Comparison of ENCODE assay signal across 8 mouse cellular contexts in the genomic region with DNA sequence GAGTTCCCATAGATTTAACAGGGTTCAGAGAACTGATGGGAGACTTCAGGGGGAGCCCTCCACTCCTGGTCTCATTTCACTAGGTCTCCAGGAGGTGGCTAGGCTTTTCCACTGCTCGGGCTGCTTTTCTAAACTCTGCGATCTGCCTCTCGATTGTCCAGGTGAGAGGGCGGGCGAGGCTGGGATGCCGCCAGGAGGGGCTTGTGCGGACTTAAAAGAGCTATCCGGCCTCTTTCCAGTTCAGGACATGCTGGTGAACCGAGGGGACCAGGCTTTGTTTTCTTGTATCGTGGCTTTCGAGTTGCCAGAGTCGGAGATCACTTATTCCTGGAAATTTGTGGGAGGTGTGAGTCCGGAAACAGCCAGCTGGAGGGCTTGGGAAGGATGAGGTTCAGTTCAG. TPM values are rescaled to one million over a fixed set of nuclear protein-coding genes. Genes with fewer than 3 reads are reported as not detected.
DNase-seq lines count a peak whose midpoint lies in the region; ATAC-seq and TF ChIP-seq lines count a peak whose summit lies in the region.
"Had no signal": no experiment of that assay in that cellular context is flagged by ENCODE, and none has a peak within 500 bp of the region (broad histone marks: within the 10 kb centered on the region; RNA-seq: fewer than 3 reads in every experiment).

No protein-coding gene starts in this region.

- 9% methylated on average over 13 of the region's 13 CpGs for WGBS in forebrain, embryonic 16.5 days
- 9% methylated on average over 13 of the region's 13 CpGs for WGBS in limb, embryonic 14.5 days
- 9% methylated on average over 13 of the region's 13 CpGs for WGBS in neural tube, embryonic 15.5 days

- ATAC-seq in forebrain, embryonic 16.5 days, result no peak
- ATAC-seq in limb, embryonic 14.5 days (ENCODE audit: low FRiP score, low read depth), result no peak
- ATAC-seq in neural tube, embryonic 15.5 days (ENCODE audit: low FRiP score), result peak; percentile 1; the same call in 1 of the 2 replicates
- no peak for ATAC-seq in megakaryocyte progenitor cell, adult 5-6 weeks (replicated peaks; ENCODE audit: poor library complexity)

- peak overlapping the region; percentile 62 for H3K9ac ChIP-seq in forebrain, embryonic 16.5 days (replicated peaks; ENCODE audit: low read depth, low read length)
- peak overlapping the region; percentile 38; the same call in 1 of the 2 replicates for H3K9ac ChIP-seq in limb, embryonic 14.5 days (ENCODE audit: low read depth, low read length, severe bottlenecking)
- H3K9ac ChIP-seq in neural tube, embryonic 15.5 days (replicated peaks), result peak overlapping the region; percentile 63

- no peak for TF ChIP-seq POLR2A in limb, embryonic 14.5 days (IDR thresholded peaks at IDR 0.05; ENCODE audit: borderline replicate concordance, extremely low read depth, insufficient read depth, insufficient read length)

- no peaks in the 10 kb centered on the region for H3K9me3 ChIP-seq in forebrain, embryonic 16.5 days (ENCODE audit: control insufficient read depth, low read length)
- no peaks in the 10 kb centered on the region for H3K9me3 ChIP-seq in limb, embryonic 14.5 days (ENCODE audit: control insufficient read depth, low read length)
- no peaks in the 10 kb centered on the region for H3K9me3 ChIP-seq in neural tube, embryonic 15.5 days (replicated peaks)

- peak overlapping the region; percentile 77 for H3K27ac ChIP-seq in forebrain, embryonic 16.5 days (ENCODE audit: low read length)
- H3K27ac ChIP-seq in limb, embryonic 14.5 days (replicated peaks; ENCODE audit: low read depth, low read length), result peak overlapping the region; percentile 75
- H3K27ac ChIP-seq in neural tube, embryonic 15.5 days (replicated peaks), result peak overlapping the region; percentile 88

- DNase-seq in ovary, postnatal 10 days (ENCODE audit: low spot score), result peak; percentile 21
- DNase-seq in ovary, adult 18-20 months (ENCODE audit: low spot score), result no peak
- peak; percentile 51 to 57 for DNase-seq in cerebellum, postnatal 14 days
- no peak for DNase-seq in limb, embryonic 14.5 days (ENCODE audit: low spot score)

- H3K4me3 ChIP-seq in forebrain, embryonic 16.5 days (replicated peaks; ENCODE audit: low read length), result peak overlapping the region; percentile 52
- H3K4me3 ChIP-seq in limb, embryonic 14.5 days (replicated peaks; ENCODE audit: low read length), result peak overlapping the region; percentile 37
- peak overlapping the region; percentile 45 for H3K4me3 ChIP-seq in neural tube, embryonic 15.5 days (replicated peaks)

- no peaks in the 10 kb centered on the region for H3K27me3 ChIP-seq in forebrain, embryonic 16.5 days (replicated peaks; ENCODE audit: control insufficient read depth, insufficient read depth, low read length)
- H3K27me3 ChIP-seq in limb, embryonic 14.5 days (ENCODE audit: control insufficient read depth, insufficient read depth, low read length), result no peaks in the 10 kb centered on the region
- no peaks in the 10 kb centered on the region for H3K27me3 ChIP-seq in neural tube, embryonic 15.5 days (replicated peaks)

- peaks cover 4% of the 10 kb centered on the region for H3K36me3 ChIP-seq in forebrain, embryonic 16.5 days (ENCODE audit: control insufficient read depth, insufficient read depth)
- H3K36me3 ChIP-seq in limb, embryonic 14.5 days (ENCODE audit: control insufficient read depth, insufficient read depth, low read length), result peaks cover 82% of the 10 kb centered on the region
- peaks cover 19% of the 10 kb centered on the region for H3K36me3 ChIP-seq in neural tube, embryonic 15.5 days

- peak overlapping the region; percentile 62 for H3K4me2 ChIP-seq in forebrain, embryonic 16.5 days (ENCODE audit: low read length)
- H3K4me2 ChIP-seq in limb, embryonic 14.5 days (replicated peaks; ENCODE audit: low read depth, low read length, severe bottlenecking), result peak overlapping the region; percentile 63
- peak overlapping the region; percentile 76 for H3K4me2 ChIP-seq in neural tube, embryonic 15.5 days

- H3K4me1 ChIP-seq in forebrain, embryonic 16.5 days (replicated peaks; ENCODE audit: control insufficient read depth, insufficient read depth, low read length), result peaks cover 32% of the 10 kb centered on the region
- peaks cover 39% of the 10 kb centered on the region for H3K4me1 ChIP-seq in limb, embryonic 14.5 days (ENCODE audit: control insufficient read depth, insufficient read depth, low read length)
- peaks cover 63% of the 10 kb centered on the region for H3K4me1 ChIP-seq in neural tube, embryonic 15.5 days

RNA-seq across cellular contexts. Expression of a gene that starts 10.5 kb away (rescaled TPM):
- polyA plus RNA-seq in forebrain, embryonic 16.5 days (2015; fragmentation: Nextera tagmentation; extraction: Ambion mirVana), result 19.0 and 30.7 TPM in 2 replicates
- polyA plus RNA-seq in limb, embryonic 14.5 days (2012; rRNA removed), result 125 and 142 TPM in 2 replicates
- 23.6 and 32.5 TPM in 2 replicates for polyA plus RNA-seq in limb, embryonic 14.5 days (2014; fragmentation: Nextera tagmentation; extraction: Ambion mirVana)
- 21.8 and 29.6 TPM in 2 replicates for polyA plus RNA-seq in neural tube, embryonic 15.5 days (2015; fragmentation: Nextera tagmentation; extraction: Ambion mirVana)
- total RNA-seq in megakaryocyte progenitor cell, adult 5-6 weeks (2015), result 1.1 and 3.4 TPM in 2 replicates
- 1.0 and 1.5 TPM in 2 replicates for total RNA-seq in megakaryocyte progenitor cell, adult 5-6 weeks (2017)

RNA-seq across cellular contexts. Expression of a gene that starts 17.6 kb away (rescaled TPM):
- 0.32 and 0.92 TPM in 2 replicates for polyA plus RNA-seq in forebrain, embryonic 16.5 days (2015; fragmentation: Nextera tagmentation; extraction: Ambion mirVana)
- 0.19 and 0.25 TPM in 2 replicates for polyA plus RNA-seq in limb, embryonic 14.5 days (2012; rRNA removed)
- polyA plus RNA-seq in limb, embryonic 14.5 days (2014; fragmentation: Nextera tagmentation; extraction: Ambion mirVana), result 1.6 and 2.2 TPM in 2 replicates
- polyA plus RNA-seq in neural tube, embryonic 15.5 days (2015; fragmentation: Nextera tagmentation; extraction: Ambion mirVana), result 1.4 and 1.9 TPM in 2 replicates
- total RNA-seq in megakaryocyte progenitor cell, adult 5-6 weeks (2015), result not detected in 2 replicates
- total RNA-seq in megakaryocyte progenitor cell, adult 5-6 weeks (2017), result not detected in 2 replicates
- total RNA-seq: neutrophil, adult 5-6 weeks had no signal

RNA-seq across cellular contexts. Expression of a gene that starts 46.3 kb away (rescaled TPM):
- polyA plus RNA-seq in forebrain, embryonic 16.5 days (2015; fragmentation: Nextera tagmentation; extraction: Ambion mirVana), result not detected in 2 replicates
- 0.11 and 0.58 TPM in 2 replicates for polyA plus RNA-seq in limb, embryonic 14.5 days (2012; rRNA removed)
- 0.23 TPM in 1 of 2 replicates, not detected in the other for polyA plus RNA-seq in limb, embryonic 14.5 days (2014; fragmentation: Nextera tagmentation; extraction: Ambion mirVana)
- 0.15 and 0.23 TPM in 2 replicates for polyA plus RNA-seq in neural tube, embryonic 15.5 days (2015; fragmentation: Nextera tagmentation; extraction: Ambion mirVana)
- total RNA-seq in megakaryocyte progenitor cell, adult 5-6 weeks (2015), result 1.8 and 2.3 TPM in 2 replicates
- 1.4 and 1.5 TPM in 2 replicates for total RNA-seq in megakaryocyte progenitor cell, adult 5-6 weeks (2017)

RNA-seq across cellular contexts. Expression of a gene that starts 50.2 kb away (rescaled TPM):
- not detected in 2 replicates for polyA plus RNA-seq in forebrain, embryonic 16.5 days (2015; fragmentation: Nextera tagmentation; extraction: Ambion mirVana)
- polyA plus RNA-seq in limb, embryonic 14.5 days (2012; rRNA removed), result 0.14 and 0.27 TPM in 2 replicates
- polyA plus RNA-seq in limb, embryonic 14.5 days (2014; fragmentation: Nextera tagmentation; extraction: Ambion mirVana), result 0.23 and 0.36 TPM in 2 replicates
- polyA plus RNA-seq in neural tube, embryonic 15.5 days (2015; fragmentation: Nextera tagmentation; extraction: Ambion mirVana), result 0.44 TPM in 1 of 2 replicates, not detected in the other
- 12.1 and 17.4 TPM in 2 replicates for total RNA-seq in megakaryocyte progenitor cell, adult 5-6 weeks (2015)
- 3.3 and 4.9 TPM in 2 replicates for total RNA-seq in megakaryocyte progenitor cell, adult 5-6 weeks (2017)

RNA-seq across cellular contexts. Expression of a gene that starts 50.2 kb away (rescaled TPM):
- polyA plus RNA-seq in forebrain, embryonic 16.5 days (2015; fragmentation: Nextera tagmentation; extraction: Ambion mirVana), result not detected in 2 replicates
- not detected in 2 replicates for polyA plus RNA-seq in limb, embryonic 14.5 days (2012; rRNA removed)
- polyA plus RNA-seq in limb, embryonic 14.5 days (2014; fragmentation: Nextera tagmentation; extraction: Ambion mirVana), result not detected in 2 replicates
- not detected in 2 replicates for polyA plus RNA-seq in neural tube, embryonic 15.5 days (2015; fragmentation: Nextera tagmentation; extraction: Ambion mirVana)
- not detected in 2 replicates for total RNA-seq in megakaryocyte progenitor cell, adult 5-6 weeks (2015)
- not detected in 2 replicates for total RNA-seq in megakaryocyte progenitor cell, adult 5-6 weeks (2017)
- total RNA-seq: neutrophil, adult 5-6 weeks had no signal

Comparison
In these comparisons a context has a peak if more than half of its experiments do, and no peak if none do; other contexts are left out.
1. DNase-seq: peak in ovary, postnatal 10 days (single experiment) and cerebellum, postnatal 14 days (2 of 2); none in ovary, adult 18-20 months (single experiment) and limb, embryonic 14.5 days (single experiment).
2. Peak in every context shown above with its lines, with median percentiles within 50 percentile points of each other: H3K27ac ChIP-seq, H3K4me2 ChIP-seq, H3K4me3 ChIP-seq and H3K9ac ChIP-seq.